Mouse (Mus musculus) heart, embryonic 15.5 days (tissue): ENCODE measurements at regions not wholly inside any gene's neighbourhood (a gene's known extent, or its start where the extent isn't known, plus 50 kb on each side); places are given as distances from the start of the nearest gene placed in this dataset.

Experiments
- ATAC-seq: fragments of 200-750 bp; cut with Nextera tagmentation; replicated peaks from 2 replicates; pipeline ENCODE4 v1.8.0; 2017; ENCODE audit warnings: low read depth, moderate TSS enrichment; ENCODE audit not compliant: insufficient number of reproducible peaks, insufficient read depth, low FRiP score
- H3K27ac ChIP-seq: fragments of 300-500 bp; sonication (generic); 2 replicates; pipeline ENCODE4 v1.5.1; 2015; ENCODE audit warnings: mild to moderate bottlenecking, inconsistent platforms
- H3K27me3 ChIP-seq: fragments of 300-500 bp; sonication (generic); 2 replicates; pipeline ENCODE4 v1.6.1; 2015; ENCODE audit warnings: inconsistent platforms
- H3K36me3 ChIP-seq: fragments of 300-500 bp; sonication (generic); 2 replicates; pipeline ENCODE4 v1.6.1; 2015; ENCODE audit warnings: mild to moderate bottlenecking, inconsistent platforms
- H3K4me1 ChIP-seq: fragments of 300-500 bp; sonication (generic); replicated peaks from 2 replicates; pipeline ENCODE4 v1.6.1; 2015; ENCODE audit warnings: inconsistent platforms
- H3K4me2 ChIP-seq: fragments of 300-500 bp; sonication (generic); 2 replicates; pipeline ENCODE4 v1.6.1; 2015; ENCODE audit warnings: inconsistent platforms, mild to moderate bottlenecking, moderate library complexity
- H3K4me3 ChIP-seq: fragments of 300-500 bp; sonication (generic); 2 replicates; pipeline ENCODE4 v1.5.1; 2015; ENCODE audit warnings: mild to moderate bottlenecking, inconsistent platforms
- H3K9ac ChIP-seq: fragments of 300-500 bp; sonication (generic); 2 replicates; pipeline ENCODE4 v1.6.1; 2015; ENCODE audit warnings: mild to moderate bottlenecking, inconsistent platforms
- H3K9me3 ChIP-seq: fragments of 300-500 bp; sonication (generic); replicated peaks from 2 replicates; pipeline ENCODE4 v1.6.1; 2016; ENCODE audit warnings: inconsistent platforms
- WGBS: fragments of 180-500 bp; shearing (Covaris S2); methylation state at CpG from one replicate; pipeline ENCODE4 v1.1.7; 2015; ENCODE audit warnings: mixed read lengths; 5-methylcytosine and 5-hydroxymethylcytosine counted together

DNA sequence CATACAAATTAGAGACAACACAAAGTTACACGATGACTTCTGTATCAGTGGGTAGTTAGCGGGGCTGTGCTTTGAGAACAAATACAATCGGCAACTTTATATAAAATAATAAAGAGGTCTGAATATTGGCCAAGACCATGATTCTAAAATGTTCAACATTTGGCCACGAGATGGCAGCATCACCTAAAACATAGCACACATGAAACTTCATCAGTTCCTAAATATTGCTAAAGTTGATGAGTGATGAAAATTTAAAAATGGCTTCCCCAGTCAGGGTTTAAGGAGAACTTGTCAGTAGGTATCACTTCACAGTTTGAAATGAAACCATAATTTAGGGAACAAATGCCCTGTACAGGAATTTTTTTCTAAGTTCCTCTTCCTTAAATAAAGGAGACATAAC lies 824.6 kb downstream of the Basp1 start:
- H3K27ac ChIP-seq: no peak overlapping the region
- H3K4me2 ChIP-seq: no peak overlapping the region
- H3K9me3 ChIP-seq: no peaks in the 10 kb centered on the region
- 25% methylated on average over 4 of the region's 4 CpGs for WGBS
- H3K4me1 ChIP-seq: no peaks in the 10 kb centered on the region
- no peak for ATAC-seq
- no peak overlapping the region for H3K4me3 ChIP-seq
- H3K36me3 ChIP-seq: no peaks in the 10 kb centered on the region
- no peak overlapping the region for H3K9ac ChIP-seq
- no peaks in the 10 kb centered on the region for H3K27me3 ChIP-seq

DNA sequence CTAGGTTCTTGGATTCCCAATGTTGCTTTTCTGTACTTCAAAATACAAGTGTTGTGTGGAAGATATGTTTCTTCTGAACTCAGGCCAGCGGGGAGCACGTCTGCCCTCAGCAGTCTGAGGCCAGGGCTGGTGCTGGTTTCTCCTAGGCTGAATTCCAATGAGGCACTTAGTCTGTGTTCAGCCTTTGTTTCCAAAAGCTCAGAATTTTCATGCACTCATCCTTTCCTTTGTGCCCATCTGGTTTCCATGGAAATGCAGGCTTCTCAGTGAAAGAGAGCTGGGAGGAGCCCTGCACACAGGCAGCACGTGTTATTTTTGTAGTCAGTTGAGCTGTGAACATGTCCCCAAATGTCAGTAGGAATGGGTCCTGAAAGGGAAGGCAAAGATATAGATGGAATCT lies 846.6 kb downstream of the Basp1 start:
- Histone ChIP-seq H3K4me2 (no peak overlapping the region), H3K36me3 (no peaks in the 10 kb centered on the region), H3K4me3 (no peak overlapping the region), H3K27ac (no peak overlapping the region), H3K27me3 (no peaks in the 10 kb centered on the region), H3K9me3 (no peaks in the 10 kb centered on the region), H3K9ac (no peak overlapping the region), H3K4me1 (no peaks in the 10 kb centered on the region)
- ATAC-seq: no peak
- 52% methylated on average over 3 of the region's 3 CpGs for WGBS

DNA sequence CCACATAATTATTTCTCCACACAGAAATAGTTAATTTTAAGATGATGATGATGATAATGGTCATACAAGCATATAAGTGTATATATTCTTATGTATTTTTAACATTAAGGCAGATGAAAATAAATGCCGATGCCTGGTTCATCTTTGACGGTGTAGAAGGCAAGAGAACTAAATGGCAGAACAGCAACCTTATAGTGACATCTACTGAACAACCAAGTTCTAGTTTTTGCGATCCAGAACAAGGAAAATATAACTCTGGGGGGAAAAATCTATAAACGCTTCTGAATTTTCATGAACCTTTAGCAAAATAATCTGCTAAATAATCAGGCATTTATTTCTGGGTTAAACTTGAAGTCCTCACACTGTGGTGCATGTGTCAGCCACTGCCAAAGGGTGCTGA lies 856.8 kb downstream of the Basp1 start:
- no peak overlapping the region for H3K9ac ChIP-seq
- no peak overlapping the region for H3K4me3 ChIP-seq
- 82% methylated on average over 4 of the region's 4 CpGs for WGBS
- H3K4me2 ChIP-seq: no peak overlapping the region
- H3K27ac ChIP-seq: no peak overlapping the region
- no peaks in the 10 kb centered on the region for H3K9me3 ChIP-seq
- no peak for ATAC-seq
- H3K27me3 ChIP-seq: no peaks in the 10 kb centered on the region
- H3K4me1 ChIP-seq: no peaks in the 10 kb centered on the region
- no peaks in the 10 kb centered on the region for H3K36me3 ChIP-seq

DNA sequence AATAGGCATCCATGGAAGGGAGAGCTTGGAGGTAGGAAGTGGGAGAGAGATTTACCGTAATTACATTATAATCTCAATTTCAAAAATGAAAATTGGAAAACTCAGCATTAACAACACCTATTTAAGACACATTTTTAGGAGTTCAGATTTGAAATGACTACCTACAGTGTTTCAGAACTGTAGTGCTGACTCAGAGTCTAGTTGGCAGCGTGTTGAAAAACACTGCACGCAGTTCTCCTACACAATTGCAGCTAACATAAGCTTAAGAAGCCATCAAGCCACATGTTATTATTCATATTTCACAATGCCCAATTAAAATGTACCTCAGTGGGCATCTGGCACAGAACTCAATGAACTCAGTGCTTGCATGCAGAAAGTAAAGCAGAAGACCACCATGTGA lies 863.5 kb downstream of the Basp1 start:
- no peaks in the 10 kb centered on the region for H3K27me3 ChIP-seq
- no peaks in the 10 kb centered on the region for H3K9me3 ChIP-seq
- ATAC-seq: no peak
- H3K4me2 ChIP-seq: no peak overlapping the region
- H3K27ac ChIP-seq: no peak overlapping the region
- 82% methylated on average over 3 of the region's 3 CpGs for WGBS
- H3K9ac ChIP-seq: no peak overlapping the region
- H3K4me1 ChIP-seq: no peaks in the 10 kb centered on the region
- H3K36me3 ChIP-seq: no peaks in the 10 kb centered on the region
- no peak overlapping the region for H3K4me3 ChIP-seq

DNA sequence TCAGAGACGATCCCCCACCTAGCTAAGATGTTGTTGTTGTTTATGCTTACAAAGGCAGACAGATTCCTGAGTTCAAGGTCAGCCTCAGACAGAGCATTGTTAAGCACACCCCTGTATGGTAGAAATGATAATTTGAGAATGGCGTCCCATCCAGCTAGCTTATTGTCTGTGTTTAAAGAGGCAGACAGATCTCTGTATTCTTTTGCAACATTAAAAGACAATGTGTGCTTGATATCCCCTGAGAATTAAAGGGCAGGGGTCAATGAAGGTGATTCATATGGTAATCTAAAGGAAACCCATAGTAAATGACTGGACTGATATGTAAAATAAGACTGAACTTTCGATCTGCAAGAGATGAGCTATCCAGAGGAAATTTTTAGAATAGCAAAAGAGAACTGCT lies 883.5 kb downstream of the Basp1 start:
- H3K4me3 ChIP-seq: no peak overlapping the region
- 75% methylated on average over 3 of the region's 3 CpGs for WGBS

DNA sequence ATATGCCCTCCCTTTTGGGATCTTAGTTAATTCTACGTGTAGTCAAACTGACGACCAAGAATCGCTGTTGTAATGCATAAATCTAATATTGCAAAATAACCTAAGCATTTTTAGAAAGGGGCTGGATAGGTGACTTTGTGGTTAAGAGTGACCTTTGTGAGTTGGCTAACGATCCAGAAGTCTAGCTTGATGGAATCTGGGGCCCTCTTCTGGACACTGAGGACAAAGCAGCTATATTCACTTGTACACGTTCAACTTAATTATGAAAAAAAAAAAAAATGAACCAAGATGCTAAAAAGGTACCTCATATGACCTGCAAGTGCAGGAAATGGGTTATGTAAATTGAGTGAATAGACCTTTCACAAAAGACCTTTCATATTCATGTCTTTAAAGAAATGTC lies 886.2 kb downstream of the Basp1 start:
- Histone ChIP-seq H3K36me3 (no peaks in the 10 kb centered on the region), H3K9me3 (no peaks in the 10 kb centered on the region), H3K4me2 (no peak overlapping the region), H3K9ac (no peak overlapping the region), H3K4me3 (no peak overlapping the region), H3K27ac (no peak overlapping the region), H3K4me1 (no peaks in the 10 kb centered on the region), H3K27me3 (no peaks in the 10 kb centered on the region)
- no peak for ATAC-seq
- 65% methylated on average over 5 of the region's 5 CpGs for WGBS

More for the DNA sequence above, 883.5 kb downstream of the Basp1 start:
- no peak for ATAC-seq
- H3K9me3 ChIP-seq: no peaks in the 10 kb centered on the region
- no peaks in the 10 kb centered on the region for H3K36me3 ChIP-seq
- no peak overlapping the region for H3K4me2 ChIP-seq
- H3K9ac ChIP-seq: no peak overlapping the region
- H3K4me1 ChIP-seq: no peaks in the 10 kb centered on the region
- H3K27ac ChIP-seq: no peak overlapping the region
- no peaks in the 10 kb centered on the region for H3K27me3 ChIP-seq

DNA sequence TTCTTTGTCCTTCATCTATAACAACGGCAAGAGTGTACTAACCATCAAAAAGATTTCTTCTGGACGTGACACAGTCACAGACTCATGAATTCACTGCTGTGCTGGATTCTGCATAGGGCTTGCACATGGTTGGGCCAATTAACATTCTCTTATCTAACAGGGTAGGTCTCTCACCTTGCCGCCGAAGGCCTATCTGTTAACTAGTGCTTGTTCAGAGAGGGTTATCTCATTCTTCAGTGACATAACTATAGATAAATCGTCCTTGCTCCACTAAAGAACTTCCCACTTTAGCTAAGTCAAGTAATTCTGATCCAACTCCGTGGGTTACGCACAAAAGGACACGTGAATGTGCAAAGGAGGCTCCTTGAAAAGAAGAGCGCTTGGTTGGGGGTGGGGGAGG lies 899.6 kb downstream of the Basp1 start:
- Histone ChIP-seq H3K27me3 (no peaks in the 10 kb centered on the region), H3K4me1 (no peaks in the 10 kb centered on the region), H3K9ac (no peak overlapping the region), H3K9me3 (no peaks in the 10 kb centered on the region), H3K4me3 (no peak overlapping the region), H3K27ac (no peak overlapping the region), H3K36me3 (no peaks in the 10 kb centered on the region), H3K4me2 (no peak overlapping the region)
- WGBS: 67% methylated on average over 9 of the region's 9 CpGs
- ATAC-seq: no peak

DNA sequence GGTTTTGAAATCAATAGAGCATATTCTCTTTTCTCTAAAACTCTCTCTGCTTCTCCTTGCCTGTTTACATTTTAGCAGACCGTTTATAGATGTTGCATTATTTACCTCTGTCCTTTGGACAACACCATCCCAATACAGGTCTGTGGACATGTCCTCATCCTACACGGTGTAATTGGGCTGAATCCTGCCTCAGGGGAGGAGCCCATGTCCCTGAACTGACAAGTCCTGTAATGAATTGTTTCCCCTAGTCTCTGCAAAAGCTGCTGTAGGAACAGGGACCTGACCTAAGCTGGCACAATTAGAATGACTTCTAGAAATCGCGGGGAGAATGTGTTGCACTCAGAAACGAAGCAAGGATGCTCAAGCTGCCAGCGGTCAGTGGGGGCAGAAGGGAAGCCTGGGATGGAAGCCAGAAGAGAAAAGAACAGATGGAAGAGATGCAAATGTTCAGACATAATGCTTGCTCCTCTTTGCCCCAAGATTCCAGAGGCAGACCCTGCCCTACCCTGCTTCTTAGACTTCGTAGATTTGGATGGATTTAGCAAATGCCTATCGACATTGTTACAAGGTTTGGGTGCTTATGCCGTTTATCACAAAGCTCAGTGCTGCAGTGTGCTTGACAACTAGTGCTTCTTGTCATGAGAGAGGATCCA lies 911.5 kb downstream of the Basp1 start:
- H3K4me2 ChIP-seq: no peak overlapping the region
- no peaks in the 10 kb centered on the region for H3K27me3 ChIP-seq
- no peak overlapping the region for H3K4me3 ChIP-seq
- 68% methylated on average over 9 of the region's 9 CpGs for WGBS
- H3K9me3 ChIP-seq: no peaks in the 10 kb centered on the region
- no peak overlapping the region for H3K27ac ChIP-seq
- ATAC-seq: no peak
- no peaks in the 10 kb centered on the region for H3K4me1 ChIP-seq
- no peaks in the 10 kb centered on the region for H3K36me3 ChIP-seq
- H3K9ac ChIP-seq: no peak overlapping the region

DNA sequence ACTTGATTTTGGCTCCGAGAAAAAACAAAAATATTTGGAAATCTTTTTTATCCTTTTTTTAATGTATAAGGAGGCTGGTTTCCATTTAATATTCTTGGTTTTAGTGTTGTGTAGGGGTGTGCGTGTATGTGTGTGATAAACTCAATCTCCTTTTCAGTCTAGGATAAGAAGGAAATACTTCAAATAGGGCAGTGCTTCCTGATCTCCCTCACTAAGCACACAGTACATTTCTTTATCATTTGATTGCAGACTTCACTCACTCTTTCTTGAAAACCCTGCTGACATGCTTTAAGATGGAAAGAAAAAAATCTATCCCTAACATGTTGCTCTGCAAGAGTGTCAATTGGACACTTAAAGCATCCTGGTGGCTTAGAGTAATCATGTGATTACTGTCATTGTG lies 927.3 kb downstream of the Basp1 start:
- H3K9ac ChIP-seq: no peak overlapping the region
- ATAC-seq: no peak
- H3K9me3 ChIP-seq: no peaks in the 10 kb centered on the region
- no peaks in the 10 kb centered on the region for H3K27me3 ChIP-seq
- no peak overlapping the region for H3K4me3 ChIP-seq
- no peaks in the 10 kb centered on the region for H3K4me1 ChIP-seq
- H3K27ac ChIP-seq: no peak overlapping the region
- H3K36me3 ChIP-seq: no peaks in the 10 kb centered on the region
- no peak overlapping the region for H3K4me2 ChIP-seq
- 71% methylated on average over 2 of the region's 2 CpGs for WGBS

DNA sequence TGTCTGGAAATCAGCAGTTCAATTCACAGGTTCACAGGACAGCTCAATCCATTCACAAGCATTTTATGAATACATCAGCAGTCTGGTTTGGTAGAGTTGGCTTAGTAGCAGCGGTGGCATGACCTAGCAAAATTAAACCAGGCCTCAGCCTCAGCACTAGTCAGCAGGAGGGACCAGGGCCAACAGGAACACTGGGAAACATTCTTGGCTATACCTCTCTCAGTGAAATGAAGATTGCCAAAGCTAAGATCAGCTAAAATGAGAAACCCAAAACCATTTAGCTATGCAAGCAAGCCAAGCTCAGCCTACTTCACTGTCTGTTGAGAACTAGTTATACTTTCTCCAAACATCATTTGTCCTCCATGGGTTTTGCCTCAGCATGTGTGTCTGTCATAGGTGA lies 945.3 kb downstream of the Basp1 start:
- 63% methylated on average over 1 of the region's 1 CpGs for WGBS
- no peak for ATAC-seq
- Histone ChIP-seq H3K36me3 (no peaks in the 10 kb centered on the region), H3K9me3 (no peaks in the 10 kb centered on the region), H3K4me1 (no peaks in the 10 kb centered on the region), H3K9ac (no peak overlapping the region), H3K4me2 (no peak overlapping the region), H3K27ac (no peak overlapping the region), H3K27me3 (no peaks in the 10 kb centered on the region), H3K4me3 (no peak overlapping the region)

DNA sequence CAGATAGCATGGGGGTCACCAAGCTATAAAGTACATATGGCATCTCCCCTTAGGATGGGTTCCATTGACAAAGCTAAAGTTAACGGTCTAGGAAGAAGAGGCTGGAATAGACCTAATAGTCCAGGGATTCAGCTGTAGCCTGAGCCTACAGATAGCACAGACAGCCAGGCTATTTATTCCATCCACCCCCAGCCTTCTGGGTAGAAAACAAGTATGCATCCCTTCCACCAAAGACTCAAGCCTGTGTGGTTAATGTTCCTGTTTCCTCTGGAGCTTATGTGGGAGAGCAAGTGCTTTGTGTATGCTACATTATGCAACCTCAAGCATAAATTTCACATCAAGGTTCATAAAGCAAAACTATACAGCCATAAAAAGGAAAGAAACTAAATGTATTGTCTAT lies 955.8 kb downstream of the Basp1 start:
- H3K9me3 ChIP-seq: no peaks in the 10 kb centered on the region
- H3K9ac ChIP-seq: no peak overlapping the region
- no peak overlapping the region for H3K4me2 ChIP-seq
- WGBS: 74% methylated on average over 1 of the region's 1 CpGs
- H3K4me1 ChIP-seq: no peaks in the 10 kb centered on the region
- H3K4me3 ChIP-seq: no peak overlapping the region
- no peaks in the 10 kb centered on the region for H3K36me3 ChIP-seq
- H3K27me3 ChIP-seq: no peaks in the 10 kb centered on the region
- ATAC-seq: no peak
- no peak overlapping the region for H3K27ac ChIP-seq

DNA sequence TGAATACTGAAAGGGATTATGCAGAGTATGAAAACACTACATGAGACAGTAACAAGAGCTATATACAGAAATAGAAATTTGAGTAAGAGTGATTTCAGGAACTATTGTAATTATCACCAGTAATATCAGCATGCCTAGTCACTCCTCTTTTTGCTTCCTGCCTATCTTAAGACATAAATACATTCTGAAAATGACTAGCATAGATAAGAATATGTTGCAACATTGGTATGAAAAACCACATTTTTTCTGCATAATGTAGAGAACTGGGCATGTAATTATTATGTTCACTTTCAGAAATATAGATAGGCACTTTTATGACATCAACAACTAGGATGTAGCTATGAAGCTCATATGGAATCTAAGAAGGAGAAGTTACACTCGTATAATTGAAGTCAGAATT lies 980.5 kb downstream of the Basp1 start:
- no peaks in the 10 kb centered on the region for H3K27me3 ChIP-seq
- no peaks in the 10 kb centered on the region for H3K4me1 ChIP-seq
- no peak overlapping the region for H3K4me3 ChIP-seq
- no peaks in the 10 kb centered on the region for H3K9me3 ChIP-seq
- H3K4me2 ChIP-seq: no peak overlapping the region
- WGBS: 65% methylated on average over 1 of the region's 1 CpGs
- no peak overlapping the region for H3K27ac ChIP-seq
- H3K36me3 ChIP-seq: no peaks in the 10 kb centered on the region
- ATAC-seq: no peak
- no peak overlapping the region for H3K9ac ChIP-seq
